Mouse (Mus musculus) myocyte (in vitro differentiated cells): ENCODE results near the gene Creb3.
A peak's percentile ranks its signal among the peaks of the same experiment; 100 is the strongest.

ENCODE experiments used
- E2F4 ChIP-seq: IDR thresholded peaks from one replicate; pipeline ENCODE4 v1.6.1; 2011; ENCODE audit warnings: mild to moderate bottlenecking, control low read depth, moderate library complexity; ENCODE audit not compliant: insufficient read depth
- MAX ChIP-seq: IDR thresholded peaks from one replicate; pipeline ENCODE4 v1.6.1; 2011; ENCODE audit warnings: low read depth, mild to moderate bottlenecking, control low read depth
- MYOD1 ChIP-seq, 3 experiments: IDR thresholded peaks; one replicate each; pipeline ENCODE4 v1.6.1; 2011; ENCODE audit warnings: control low read depth in 2 of 3, low read depth in 2 of 3, mild to moderate bottlenecking in 2 of 3, moderate library complexity in 1 of 3; ENCODE audit not compliant: insufficient read length in 2 of 3, control insufficient read depth in 1 of 3
- MYOG ChIP-seq, 3 experiments: IDR thresholded peaks; one replicate each; pipeline ENCODE4 v1.6.1; 2011; ENCODE audit warnings: control low read depth in 2 of 3, low read depth in 2 of 3, mild to moderate bottlenecking in 2 of 3; ENCODE audit not compliant: insufficient read length in 2 of 3, control insufficient read depth in 1 of 3, insufficient read depth in 1 of 3
- POLR2A ChIP-seq: IDR thresholded peaks from one replicate; pipeline ENCODE4 v1.6.1; 2011; ENCODE audit warnings: low read depth, mild to moderate bottlenecking, control low read depth, moderate library complexity; ENCODE audit not compliant: insufficient read length
- POLR2AphosphoS2 ChIP-seq: IDR thresholded peaks from one replicate; pipeline ENCODE4 v1.6.1; 2011; ENCODE audit warnings: low read depth, control low read depth; ENCODE audit not compliant: insufficient read length
- REST ChIP-seq: IDR thresholded peaks from one replicate; pipeline ENCODE4 v1.6.1; 2011; ENCODE audit warnings: mild to moderate bottlenecking, control low read depth, moderate library complexity; ENCODE audit not compliant: insufficient read depth, insufficient read length
- TCF12 ChIP-seq: IDR thresholded peaks from one replicate; pipeline ENCODE4 v1.6.1; 2011; ENCODE audit warnings: mild to moderate bottlenecking, control low read depth; ENCODE audit not compliant: poor library complexity, insufficient read depth, severe bottlenecking
- USF1 ChIP-seq: IDR thresholded peaks from one replicate; pipeline ENCODE4 v1.6.1; 2011; ENCODE audit warnings: low read depth, mild to moderate bottlenecking, control low read depth, moderate library complexity

DNA sequence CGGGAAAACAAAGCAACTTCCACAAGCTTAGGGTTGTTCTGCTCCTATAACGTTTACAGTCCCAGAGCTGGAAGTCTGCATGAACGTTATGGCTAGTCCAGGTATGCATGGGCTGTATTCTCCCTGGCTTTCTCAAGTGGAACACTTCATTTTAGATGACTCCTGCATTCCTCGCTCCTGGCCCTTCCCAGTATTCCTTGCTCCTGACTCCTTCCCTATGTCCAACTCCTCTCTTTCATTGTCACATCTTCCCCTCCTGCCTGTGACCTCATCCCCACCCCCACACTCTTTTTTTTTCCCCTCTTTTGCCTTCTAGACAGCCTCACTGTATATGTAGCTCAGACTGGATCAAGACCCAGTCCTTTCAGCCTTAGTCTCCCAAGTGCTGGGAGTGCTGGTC lies 48.3 kb upstream of the Creb3 start:
- TF ChIP-seq USF1: no peak
- no peak for TF ChIP-seq MAX
- peak; percentile 28 for TF ChIP-seq POLR2A
- no peak for TF ChIP-seq TCF12
- no peak for TF ChIP-seq REST
- no peak for TF ChIP-seq E2F4
- TF ChIP-seq MYOG (IDR thresholded peaks at IDR 0.05; ENCODE audit: control insufficient read depth in 1 of 3, insufficient read depth in 1 of 3, insufficient read length in 2 of 3, low read depth in 2 of 3): no peak
- TF ChIP-seq MYOD1 (IDR thresholded peaks at IDR 0.05; ENCODE audit: control insufficient read depth in 1 of 3, insufficient read length in 2 of 3, low read depth in 2 of 3): no peak
- peak; percentile 90 for TF ChIP-seq POLR2AphosphoS2
